Mouse (Mus musculus) lung, adult 2 months (tissue): ENCODE data around the gene Gm21762. TPM values are rescaled to one million over a fixed set of nuclear protein-coding genes. Genes with fewer than 3 reads are reported as not detected.

Experiments used
- polyA plus RNA-seq: library from polyadenylated mRNA; depleted of rRNA; stranded (reverse); fragments of >200 nt; gene quantifications from 2 replicates; pipeline ENCODE4 v1.2.3, GENCODE M21; 2012; rRNA removed

Gene Gm21762
- polyA plus RNA-seq, 1 experiment = 0.28 TPM

Other genes with a start within 250 kb of the Gm21762 start
- 0.45 TPM in 1 of 2 replicates, not detected in the other for gene Gm36079, start 188.9 kb downstream of the Gm21762 start, polyA plus RNA-seq
- gene Gm21188, start 163.8 kb downstream of the Gm21762 start, polyA plus RNA-seq = 1.7 and 2.8 TPM in 2 replicates
- gene Gm20767, start 75.7 kb downstream of the Gm21762 start, polyA plus RNA-seq = not detected in 2 replicates
- not detected in 2 replicates for gene Gm21818, start 43.5 kb downstream of the Gm21762 start, polyA plus RNA-seq
- not detected in 2 replicates for gene Gm21731, start 23.2 kb upstream of the Gm21762 start, polyA plus RNA-seq
- not detected in 2 replicates for gene AF067061, start 47.2 kb upstream of the Gm21762 start, polyA plus RNA-seq
- 0.28 and 0.38 TPM in 2 replicates for gene BC147527, start 84.4 kb upstream of the Gm21762 start, polyA plus RNA-seq
- not detected in 2 replicates for gene Tcstv3, start 100.9 kb upstream of the Gm21762 start, polyA plus RNA-seq